Mouse (Mus musculus) neural tube, embryonic 11.5 days (tissue): ENCODE data around the gene Rbfox3. TPM values are rescaled to one million over a fixed set of nuclear protein-coding genes. Genes with fewer than 3 reads are reported as not detected.

Source experiments
- ATAC-seq: fragments of 200-750 bp; cut with Nextera tagmentation; 2 replicates; pipeline ENCODE4 v1.8.0; 2017; ENCODE audit warnings: moderate number of reproducible peaks, mild to moderate bottlenecking, moderate TSS enrichment, moderate library complexity; ENCODE audit not compliant: insufficient read depth, low FRiP score, low TSS enrichment
- DNase-seq: peaks from one replicate; pipeline ENCODE4 v3.0.0-alpha.2; 2015; ENCODE audit warnings: low spot score
- H3K27ac ChIP-seq: fragments of 300-500 bp; sonication (generic); 2 replicates; pipeline ENCODE4 v1.5.1; 2014; ENCODE audit warnings: low read depth, mild to moderate bottlenecking, low read length
- H3K27me3 ChIP-seq: fragments of 300-500 bp; sonication (generic); 2 replicates; pipeline ENCODE4 v1.6.1; 2014; ENCODE audit warnings: mild to moderate bottlenecking, low read length, mixed read lengths; ENCODE audit not compliant: control insufficient read depth, insufficient read depth
- H3K36me3 ChIP-seq: fragments of 300-500 bp; sonication (generic); 2 replicates; pipeline ENCODE4 v1.6.1; 2014; ENCODE audit warnings: mild to moderate bottlenecking, low read length, moderate library complexity, mixed read lengths; ENCODE audit not compliant: control insufficient read depth, insufficient read depth
- H3K4me1 ChIP-seq: fragments of 300-500 bp; sonication (generic); 2 replicates; pipeline ENCODE4 v1.6.1; 2014; ENCODE audit warnings: low read length, mixed read lengths; ENCODE audit not compliant: control insufficient read depth, insufficient read depth
- H3K4me2 ChIP-seq: fragments of 300-500 bp; sonication (generic); 2 replicates; pipeline ENCODE4 v1.6.1; 2014; ENCODE audit warnings: low read depth, mild to moderate bottlenecking, moderate library complexity
- H3K4me3 ChIP-seq: fragments of 300-500 bp; sonication (generic); 2 replicates; pipeline ENCODE4 v1.5.1; 2014; ENCODE audit warnings: low read depth, low read length
- H3K9ac ChIP-seq: fragments of 300-500 bp; sonication (generic); 2 replicates; pipeline ENCODE4 v1.6.1; 2014; ENCODE audit warnings: mild to moderate bottlenecking, low read length
- H3K9me3 ChIP-seq: fragments of 300-500 bp; sonication (generic); 2 replicates; pipeline ENCODE4 v1.6.1; 2016; ENCODE audit warnings: low read length; ENCODE audit not compliant: control insufficient read depth
- WGBS: fragments of 180-500 bp; shearing (Covaris S2); extraction: QIAGEN DNeasy Blood & Tissue Kit; methylation state at CpG from one replicate; pipeline ENCODE4 v1.1.7; 2014; 5-methylcytosine and 5-hydroxymethylcytosine counted together
- polyA plus RNA-seq: library from polyadenylated mRNA; unstranded; fragments of >200 nt; fragmentation: Nextera tagmentation; extraction: Ambion mirVana; gene quantifications from 2 replicates; pipeline ENCODE4 v1.2.1, GENCODE M21; 2014

Gene Rbfox3
- polyA plus RNA-seq, 1 experiment from 2014 or later = 16.2 TPM

DNA sequence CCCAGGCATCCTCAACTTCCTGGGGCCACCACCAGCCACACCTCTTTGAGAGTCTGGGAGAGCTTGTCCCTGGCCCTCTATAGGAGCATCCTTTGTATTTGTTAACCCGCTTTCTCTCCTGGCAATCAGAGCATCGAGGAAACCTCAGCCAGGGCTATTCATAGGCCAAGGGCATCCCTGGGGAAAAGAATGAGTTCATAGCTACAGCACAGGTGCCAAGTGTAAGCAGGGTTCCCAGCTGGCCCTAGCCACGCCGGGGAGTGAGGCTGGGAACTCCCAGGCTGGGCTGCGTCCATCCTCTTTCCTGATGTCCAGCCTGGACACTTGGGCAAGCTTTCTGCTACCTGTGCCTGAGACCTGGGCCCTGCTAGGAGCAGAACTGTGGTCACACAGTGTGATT is 241.6 kb downstream of the Rbfox3 start:
- WGBS = 78% methylated on average over 5 of the region's 5 CpGs
- Histone ChIP-seq H3K4me3 (no peak overlapping the region), H3K9ac (no peak overlapping the region), H3K27me3 (no peaks in the 10 kb centered on the region; the same call in 1 of the 2 replicates), H3K4me1 (no peaks in the 10 kb centered on the region), H3K27ac (no peak overlapping the region), H3K9me3 (no peaks in the 10 kb centered on the region), H3K36me3 (no peaks in the 10 kb centered on the region), H3K4me2 (no peak overlapping the region)
- DNase-seq (no peak), ATAC-seq (no peak)

DNA sequence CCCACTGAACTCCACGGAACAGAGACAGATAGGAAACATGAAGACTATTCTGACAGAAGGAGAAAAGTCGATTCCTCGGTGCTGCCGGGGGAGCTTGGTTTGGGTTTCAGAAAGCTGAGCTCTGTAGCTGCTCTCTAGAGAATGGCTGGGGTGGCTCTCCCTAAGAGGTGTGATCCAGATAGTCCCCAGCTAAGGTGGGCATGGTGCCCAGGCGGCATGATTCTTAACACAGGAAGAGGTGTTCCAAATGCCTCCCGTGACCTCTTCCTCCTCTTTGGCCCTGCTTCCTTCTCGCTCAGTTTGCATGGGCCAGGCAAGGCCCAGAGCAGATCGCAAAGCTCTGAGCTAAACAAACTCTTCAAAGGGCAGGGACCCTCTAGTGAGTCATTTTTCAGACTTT is 243.0 kb downstream of the Rbfox3 start:
- no peaks in the 10 kb centered on the region for H3K4me1 ChIP-seq
- H3K27me3 ChIP-seq = no peaks in the 10 kb centered on the region
- no peaks in the 10 kb centered on the region for H3K9me3 ChIP-seq
- H3K4me2 ChIP-seq = no peak overlapping the region
- no peak overlapping the region for H3K9ac ChIP-seq
- DNase-seq (no peak), ATAC-seq (no peak)
- H3K27ac ChIP-seq = no peak overlapping the region
- H3K4me3 ChIP-seq = no peak overlapping the region
- H3K36me3 ChIP-seq = no peaks in the 10 kb centered on the region
- WGBS = 79% methylated on average over 8 of the region's 8 CpGs

DNA sequence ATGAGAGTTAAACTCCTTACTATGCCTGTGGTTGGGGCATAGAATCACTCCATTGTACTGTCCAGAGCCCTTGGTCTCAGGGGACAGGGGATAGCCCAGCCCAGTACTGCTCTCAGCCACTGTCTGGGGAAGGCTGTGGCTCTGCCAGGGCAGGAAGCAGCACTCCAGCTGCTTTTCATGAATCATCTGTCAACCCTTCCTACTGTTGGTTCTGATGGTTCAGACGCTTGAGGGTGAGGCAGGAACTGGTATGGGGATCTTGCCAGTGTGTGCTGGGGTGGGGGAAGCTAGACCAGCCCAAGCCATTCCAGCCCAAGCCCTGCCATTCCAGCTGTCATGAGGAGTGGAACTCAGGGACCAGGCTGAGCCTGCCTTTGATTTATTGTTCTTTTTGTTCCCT is 243.5 kb downstream of the Rbfox3 start:
- Histone ChIP-seq H3K27ac (no peak overlapping the region), H3K4me2 (no peak overlapping the region), H3K36me3 (no peaks in the 10 kb centered on the region), H3K9me3 (no peaks in the 10 kb centered on the region), H3K27me3 (no peaks in the 10 kb centered on the region), H3K4me3 (no peak overlapping the region), H3K9ac (no peak overlapping the region), H3K4me1 (no peaks in the 10 kb centered on the region)
- no peak for DNase-seq
- no peak for ATAC-seq
- 43% methylated on average over 1 of the region's 1 CpGs for WGBS

DNA sequence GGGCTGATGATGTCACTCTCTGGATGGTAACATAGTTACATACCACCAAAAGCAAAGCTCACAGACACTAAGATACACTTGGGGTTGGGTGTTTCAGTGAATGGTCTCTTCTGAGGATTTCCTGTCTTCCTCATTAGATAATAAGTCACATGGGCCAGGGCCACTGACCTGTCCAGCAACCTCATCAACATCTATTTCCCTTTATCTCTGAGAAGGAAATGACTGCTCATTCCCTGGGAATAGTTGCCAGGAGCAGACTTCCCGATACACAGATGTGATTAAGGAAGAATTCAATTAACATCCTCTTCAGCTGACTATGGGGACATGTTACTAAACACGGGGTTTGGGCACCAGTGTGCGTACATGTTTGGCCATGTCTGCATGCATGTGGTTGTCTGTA is 245.2 kb downstream of the Rbfox3 start:
- H3K27me3 ChIP-seq = no peaks in the 10 kb centered on the region
- H3K4me2 ChIP-seq = no peak overlapping the region
- no peak for ATAC-seq
- no peaks in the 10 kb centered on the region for H3K9me3 ChIP-seq
- 0 out of 2 replicates have a peak, but pooled peaks cover 6% of the 10 kb centered on the region for H3K4me1 ChIP-seq
- H3K9ac ChIP-seq = no peak overlapping the region
- DNase-seq = no peak
- no peaks in the 10 kb centered on the region for H3K36me3 ChIP-seq
- WGBS = 87% methylated on average over 3 of the region's 3 CpGs
- no peak overlapping the region for H3K4me3 ChIP-seq
- H3K27ac ChIP-seq = no peak overlapping the region

DNA sequence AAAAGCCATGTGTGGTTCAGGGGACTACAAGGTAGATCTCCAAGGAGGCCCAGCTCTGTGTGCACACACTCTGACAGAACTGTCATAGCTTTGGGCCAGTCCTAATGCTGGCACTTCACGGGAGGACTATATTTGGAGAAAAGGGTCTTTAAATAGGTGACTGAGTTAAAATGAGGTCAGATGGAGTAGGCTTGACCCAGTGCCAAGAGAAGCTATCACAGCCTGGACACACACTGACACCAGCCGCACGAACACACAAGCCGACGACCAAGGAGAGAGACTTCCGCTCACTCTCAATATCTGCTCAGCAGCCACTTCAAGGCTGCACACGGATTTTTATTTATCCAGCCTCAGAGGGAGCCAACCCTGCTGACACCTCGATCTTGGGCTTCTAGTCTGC is 248.1 kb downstream of the Rbfox3 start:
- peaks cover 11% of the 10 kb centered on the region; the same call in 1 of the 2 replicates for H3K4me1 ChIP-seq
- H3K27ac ChIP-seq = no peak overlapping the region

DNA sequence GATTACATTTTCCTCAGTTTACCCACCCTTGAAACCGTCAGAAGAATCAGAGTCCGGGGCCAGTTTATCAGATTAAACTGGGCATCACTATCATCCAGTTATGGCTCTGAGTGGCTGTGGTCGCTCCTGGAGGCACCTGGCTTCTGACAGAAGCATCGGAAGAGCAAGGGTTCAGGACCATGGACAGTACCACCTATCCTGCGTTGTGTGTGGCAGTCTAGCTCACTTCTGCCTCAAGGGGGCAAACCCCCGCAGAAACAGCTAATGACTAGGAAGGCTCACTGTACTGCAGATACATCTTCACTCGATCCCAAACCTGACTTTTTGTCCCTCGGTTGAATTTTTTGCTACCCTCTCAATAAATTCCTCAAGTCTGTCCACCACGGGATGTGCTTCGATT is 252.1 kb downstream of the Rbfox3 start:
- ATAC-seq = no peak
- H3K4me3 ChIP-seq = no peak overlapping the region
- H3K36me3 ChIP-seq = no peaks in the 10 kb centered on the region
- H3K9me3 ChIP-seq = no peaks in the 10 kb centered on the region
- 15% methylated on average over 10 of the region's 10 CpGs for WGBS
- no peak overlapping the region for H3K4me2 ChIP-seq
- DNase-seq = peak; percentile 63
- H3K27ac ChIP-seq = no peak overlapping the region
- H3K27me3 ChIP-seq = no peaks in the 10 kb centered on the region
- H3K4me1 ChIP-seq = peaks cover 11% of the 10 kb centered on the region; the same call in 1 of the 2 replicates
- no peak overlapping the region for H3K9ac ChIP-seq

More for the DNA sequence above, 248.1 kb downstream of the Rbfox3 start:
- Histone ChIP-seq H3K9me3 (no peaks in the 10 kb centered on the region), H3K9ac (no peak overlapping the region), H3K4me3 (no peak overlapping the region), H3K27me3 (no peaks in the 10 kb centered on the region), H3K36me3 (no peaks in the 10 kb centered on the region), H3K4me2 (no peak overlapping the region)
- WGBS = 77% methylated on average over 8 of the region's 8 CpGs
- DNase-seq (no peak), ATAC-seq (no peak)

DNA sequence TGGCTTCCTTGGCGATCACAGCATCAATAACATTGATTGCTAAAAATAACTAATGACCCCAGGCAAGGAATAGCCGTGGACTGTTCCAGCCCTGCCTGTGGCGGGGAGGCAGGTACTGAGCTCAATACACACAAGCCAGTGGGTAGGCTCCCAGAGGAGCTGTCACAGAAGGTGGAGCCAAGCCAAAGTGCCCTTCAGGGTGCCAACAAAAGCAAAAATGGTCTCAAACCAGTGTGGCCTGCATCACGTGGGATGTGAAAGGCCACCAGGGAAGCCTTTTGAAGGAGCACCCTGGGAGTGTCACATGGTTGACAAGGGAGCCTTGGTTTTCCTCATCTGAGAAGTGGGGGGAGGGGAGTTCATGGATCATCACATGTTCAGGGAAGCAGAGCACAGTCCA is 255.6 kb downstream of the Rbfox3 start:
- WGBS = 60% methylated on average over 4 of the region's 4 CpGs
- ATAC-seq = no peak
- Histone ChIP-seq H3K27ac (no peak overlapping the region), H3K4me3 (no peak overlapping the region), H3K27me3 (no peaks in the 10 kb centered on the region), H3K4me2 (no peak overlapping the region), H3K9ac (no peak overlapping the region), H3K9me3 (no peaks in the 10 kb centered on the region), H3K36me3 (no peaks in the 10 kb centered on the region), H3K4me1 (peaks cover 5% of the 10 kb centered on the region; the same call in 1 of the 2 replicates)
- no peak for DNase-seq

DNA sequence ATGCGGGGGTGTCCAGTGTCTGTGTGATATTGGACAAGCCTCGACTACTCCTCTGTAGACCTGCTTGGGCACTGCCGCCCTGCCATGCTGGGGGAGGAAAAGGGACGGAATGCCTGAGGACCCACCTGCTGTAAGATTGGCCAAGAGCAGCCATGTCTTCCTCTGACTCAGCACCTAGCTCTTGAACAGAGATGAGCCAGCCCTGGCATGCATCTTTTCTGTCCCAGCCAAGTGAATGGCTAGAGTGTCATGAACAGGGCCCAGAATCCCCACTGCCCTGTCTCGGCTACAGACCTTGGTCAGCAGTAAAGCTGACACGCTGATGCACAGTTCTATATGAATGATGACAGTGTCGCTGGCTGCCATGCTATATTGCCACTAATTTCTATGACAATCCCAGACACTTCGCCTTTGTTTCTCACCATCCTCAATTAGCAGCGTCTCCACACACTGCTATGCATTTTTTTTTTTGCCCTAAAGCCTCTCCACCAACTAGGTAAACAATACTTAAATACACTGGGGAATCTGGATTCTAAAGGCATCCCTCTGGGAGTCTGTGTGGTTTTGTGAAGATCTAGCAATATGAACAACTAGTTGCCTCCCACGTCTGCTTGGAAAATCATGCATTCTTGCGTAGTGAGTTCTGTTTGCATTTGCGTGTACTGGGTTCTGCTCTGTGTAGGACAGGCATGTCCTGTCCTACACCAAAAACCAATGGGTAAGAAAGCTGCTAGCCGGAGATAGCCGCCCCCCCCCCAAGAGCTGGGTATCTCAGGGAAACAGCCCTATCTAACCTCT is 257.7 kb downstream of the Rbfox3 start:
- Histone ChIP-seq H3K4me3 (no peak overlapping the region), H3K27ac (no peak overlapping the region), H3K4me2 (no peak overlapping the region), H3K4me1 (no peaks in the 10 kb centered on the region), H3K9ac (no peak overlapping the region), H3K9me3 (no peaks in the 10 kb centered on the region), H3K36me3 (no peaks in the 10 kb centered on the region), H3K27me3 (no peaks in the 10 kb centered on the region)
- ATAC-seq = no peak
- DNase-seq = no peak
- 87% methylated on average over 14 of the region's 14 CpGs for WGBS
